In genomic region chr10:61535441-61535840, GRCm38 (mm10) we compare ENCODE assay signal across 9 mouse cellular contexts. TPM values are rescaled to one million over a fixed set of nuclear protein-coding genes. Genes with fewer than 3 reads are reported as not detected.
DNase-seq lines count a peak whose midpoint lies in the region; ATAC-seq and TF ChIP-seq lines count a peak whose summit lies in the region.
"Had no signal": no experiment of that assay in that cellular context is flagged by ENCODE, and none has a peak within 500 bp of the region (broad histone marks: within the 10 kb centered on the region; RNA-seq: fewer than 3 reads in every experiment).

No protein-coding gene starts in this region.

- H3K27ac ChIP-seq in layer of hippocampus, adult 2 months = peak overlapping the region; percentile 39; the same call in 1 of the 2 replicates
- H3K27ac ChIP-seq in hindbrain, postnatal 0 days = peak overlapping the region; percentile 58; the same call in 1 of the 2 replicates
- peak overlapping the region; percentile 87 for H3K27ac ChIP-seq in neural tube, embryonic 13.5 days (replicated peaks)
- H3K27ac ChIP-seq: liver, embryonic 14.5 days had no signal

- no peak for TF ChIP-seq CTCF in layer of hippocampus, adult 2 months (conservative IDR thresholded peaks at IDR 0.05)
- TF ChIP-seq CTCF in hindbrain, postnatal 0 days (IDR thresholded peaks at IDR 0.05; ENCODE audit: low read depth) = no peak

- H3K9ac ChIP-seq in hindbrain, postnatal 0 days (replicated peaks; ENCODE audit: low read length) = no peak overlapping the region
- peak overlapping the region; percentile 49 for H3K9ac ChIP-seq in neural tube, embryonic 13.5 days
- H3K9ac ChIP-seq: liver, embryonic 14.5 days had no signal

- H3K4me2 ChIP-seq in hindbrain, postnatal 0 days (ENCODE audit: low read depth, low read length) = no peak overlapping the region
- H3K4me2 ChIP-seq in neural tube, embryonic 13.5 days = no peak overlapping the region

- no peaks in the 10 kb centered on the region for H3K36me3 ChIP-seq in hindbrain, postnatal 0 days (ENCODE audit: insufficient read depth, low read length)
- H3K36me3 ChIP-seq in neural tube, embryonic 13.5 days = no peaks in the 10 kb centered on the region

- H3K4me3 ChIP-seq in layer of hippocampus, adult 2 months = no peak overlapping the region
- no peak overlapping the region for H3K4me3 ChIP-seq in hindbrain, postnatal 0 days (ENCODE audit: low read length)
- H3K4me3 ChIP-seq in neural tube, embryonic 13.5 days = no peak overlapping the region

- 85% methylated on average over 4 of the region's 4 CpGs for WGBS in hindbrain, postnatal 0 days
- WGBS in neural tube, embryonic 13.5 days = 73% methylated on average over 4 of the region's 4 CpGs

- ATAC-seq in hindbrain, postnatal 0 days = no peak
- ATAC-seq in neural tube, embryonic 13.5 days (ENCODE audit: low read depth) = no peak

- no peaks in the 10 kb centered on the region for H3K9me3 ChIP-seq in hindbrain, postnatal 0 days (ENCODE audit: low read length)
- H3K9me3 ChIP-seq in neural tube, embryonic 13.5 days = no peaks in the 10 kb centered on the region

- H3K27me3 ChIP-seq in hindbrain, postnatal 0 days (ENCODE audit: insufficient read depth, low read length) = no peaks in the 10 kb centered on the region
- no peaks in the 10 kb centered on the region for H3K27me3 ChIP-seq in neural tube, embryonic 13.5 days

- peaks cover 25% of the 10 kb centered on the region for H3K4me1 ChIP-seq in hindbrain, postnatal 0 days (ENCODE audit: insufficient read depth, low read length)
- H3K4me1 ChIP-seq in neural tube, embryonic 13.5 days (replicated peaks) = peaks cover 71% of the 10 kb centered on the region

- peak; percentile 36 to 77 for DNase-seq in adrenal gland, adult (ENCODE audit: inconsistent age in 2 of 2, low spot score in 1 of 2)
- no peak for DNase-seq in adrenal gland, adult 8-10 months
- no peak for DNase-seq in layer of hippocampus, adult 2 months (ENCODE audit: low spot score in 2 of 2)
- DNase-seq in layer of hippocampus, adult 18-20 months (ENCODE audit: low spot score in 2 of 2) = no peak
- DNase-seq in hindbrain, postnatal 0 days (ENCODE audit: low spot score) = no peak
- DNase-seq in urinary bladder, postnatal 36 days (ENCODE audit: low spot score in 2 of 2) = no peak
- no peak for DNase-seq in spleen, adult 12 weeks (ENCODE audit: low spot score)

RNA-seq across cellular contexts. Expression of gene Lrrc20, which starts 59.8 kb away (rescaled TPM):
- 10 to 100 TPM; 11.9 to 29.3 (median 17.8) TPM for total RNA-seq in adrenal gland, adult 8-10 months (2022)
- 10 to 100 TPM; 21.4 to 24.4 TPM for total RNA-seq in layer of hippocampus, adult 2 months (2021)
- 10 to 100 TPM; 23.2 to 25.2 TPM for total RNA-seq in layer of hippocampus, adult 18-20 months (2021)
- 13.5 and 19.6 TPM in 2 replicates for total RNA-seq in hindbrain, postnatal 0 days (2014; rRNA removed)
- polyA plus RNA-seq in hindbrain, postnatal 0 days (2015; fragmentation: Nextera tagmentation; extraction: Ambion mirVana) = 9.7 and 10.2 TPM in 2 replicates
- polyA plus RNA-seq in neural tube, embryonic 13.5 days (2015; fragmentation: Nextera tagmentation; extraction: Ambion mirVana) = 14.9 and 15.0 TPM in 2 replicates

RNA-seq across cellular contexts. Expression of gene Npffr1, which starts 59.9 kb away (rescaled TPM):
- under 1 TPM in 3 of 4 experiments, not detected in 1; 0.15 to 0.32 (median 0.24) TPM for total RNA-seq in adrenal gland, adult 8-10 months (2022)
- 1 to 10 TPM; 4.0 to 4.7 TPM for total RNA-seq in layer of hippocampus, adult 2 months (2021)
- total RNA-seq in layer of hippocampus, adult 18-20 months (2021) = 1 to 10 TPM; 4.5 to 5.8 TPM
- total RNA-seq in hindbrain, postnatal 0 days (2014; rRNA removed) = 3.6 and 3.7 TPM in 2 replicates
- polyA plus RNA-seq in hindbrain, postnatal 0 days (2015; fragmentation: Nextera tagmentation; extraction: Ambion mirVana) = 1.6 and 1.7 TPM in 2 replicates
- polyA plus RNA-seq in neural tube, embryonic 13.5 days (2015; fragmentation: Nextera tagmentation; extraction: Ambion mirVana) = 0.17 and 0.25 TPM in 2 replicates
- polyA plus RNA-seq: liver, embryonic 14.5 days had no signal

Comparison
In these comparisons a context has a peak if more than half of its experiments do, and no peak if none do; other contexts are left out.
1. DNase-seq: peak in adrenal gland, adult (2 of 2); none in adrenal gland, adult 8-10 months (single experiment), layer of hippocampus, adult 2 months (0 of 2), layer of hippocampus, adult 18-20 months (0 of 2), hindbrain, postnatal 0 days (single experiment), urinary bladder, postnatal 36 days (0 of 2) and spleen, adult 12 weeks (single experiment).
2. Peak in every context shown above with its lines, with median percentiles within 50 percentile points of each other: H3K27ac ChIP-seq.